Mouse (Mus musculus) embryonic facial prominence, embryonic 13.5 days (tissue): ENCODE measurements around the gene Baz1a. TPM values are rescaled to one million over a fixed set of nuclear protein-coding genes. Genes with fewer than 3 reads are reported as not detected.
"Not testable (repeated sequence)": the region's sequence is repeated elsewhere in the genome, so short reads cannot be mapped to it uniquely, and the experiment has no call there.

ENCODE experiments used
- ATAC-seq: fragments of 200-750 bp; cut with Nextera tagmentation; 2 replicates; pipeline ENCODE4 v1.8.0; 2017; ENCODE audit warnings: low read depth; ENCODE audit not compliant: insufficient number of reproducible peaks, insufficient read depth, low FRiP score, low TSS enrichment
- H3K27ac ChIP-seq: fragments of 300-500 bp; sonication (generic); 2 replicates; pipeline ENCODE4 v1.5.1; 2015; ENCODE audit warnings: moderate library complexity, mild to moderate bottlenecking, inconsistent platforms
- H3K27me3 ChIP-seq: fragments of 300-500 bp; sonication (generic); 2 replicates; pipeline ENCODE4 v1.6.1; 2015; ENCODE audit warnings: mild to moderate bottlenecking, inconsistent platforms
- H3K36me3 ChIP-seq: fragments of 300-500 bp; sonication (generic); 2 replicates; pipeline ENCODE4 v1.6.1; 2015; ENCODE audit warnings: mild to moderate bottlenecking, inconsistent platforms
- H3K4me1 ChIP-seq: fragments of 300-500 bp; sonication (generic); 2 replicates; pipeline ENCODE4 v1.6.1; 2015; ENCODE audit warnings: inconsistent platforms
- H3K4me2 ChIP-seq: fragments of 300-500 bp; sonication (generic); 2 replicates; pipeline ENCODE4 v1.6.1; 2015; ENCODE audit warnings: moderate library complexity, mild to moderate bottlenecking, inconsistent platforms
- H3K4me3 ChIP-seq: fragments of 300-500 bp; sonication (generic); 2 replicates; pipeline ENCODE4 v1.5.1; 2015; ENCODE audit warnings: mild to moderate bottlenecking, inconsistent platforms
- H3K9ac ChIP-seq: fragments of 300-500 bp; sonication (generic); 2 replicates; pipeline ENCODE4 v1.6.1; 2015; ENCODE audit warnings: mild to moderate bottlenecking, inconsistent platforms
- H3K9me3 ChIP-seq: fragments of 300-500 bp; sonication (generic); 2 replicates; pipeline ENCODE4 v1.6.1; 2016; ENCODE audit warnings: inconsistent platforms
- WGBS: fragments of 180-500 bp; shearing (Covaris S2); methylation state at CpG from one replicate; pipeline ENCODE4 v1.1.7; 2015; ENCODE audit warnings: mixed read lengths; 5-methylcytosine and 5-hydroxymethylcytosine counted together
- polyA plus RNA-seq: library from polyadenylated mRNA; unstranded; fragments of >200 nt; fragmentation: Nextera tagmentation; extraction: Ambion mirVana; gene quantifications from 2 replicates; pipeline ENCODE4 v1.2.1, GENCODE M21; 2015

The Baz1a gene
- polyA plus RNA-seq, 1 experiment from 2014 or later, result 31.2 TPM

GRCm38 (mm10) chr12:54959569-54959968 lies 54.6 kb downstream of the Baz1a start:
- no peak overlapping the region for H3K9ac ChIP-seq
- ATAC-seq, result no peak
- no peak overlapping the region for H3K4me2 ChIP-seq
- H3K36me3 ChIP-seq, result peaks cover 23% of the 10 kb centered on the region
- WGBS, result 73% methylated on average over 2 of the region's 2 CpGs
- no peak overlapping the region for H3K4me3 ChIP-seq
- H3K9me3 ChIP-seq, result no peaks in the 10 kb centered on the region
- H3K27me3 ChIP-seq, result no peaks in the 10 kb centered on the region
- no peak overlapping the region for H3K27ac ChIP-seq
- no peaks in the 10 kb centered on the region for H3K4me1 ChIP-seq

GRCm38 (mm10) chr12:54956974-54957373 lies 57.2 kb downstream of the Baz1a start:
- Histone ChIP-seq H3K9ac (no peak overlapping the region), H3K4me2 (no peak overlapping the region), H3K4me3 (no peak overlapping the region), H3K4me1 (no peaks in the 10 kb centered on the region), H3K9me3 (no peaks in the 10 kb centered on the region), H3K27ac (no peak overlapping the region), H3K36me3 (peaks cover 12% of the 10 kb centered on the region), H3K27me3 (no peaks in the 10 kb centered on the region)
- WGBS, result 89% methylated on average over 2 of the region's 2 CpGs
- ATAC-seq, result no peak

- Histone ChIP-seq H3K36me3 (peaks cover 11% of the 10 kb centered on the region), H3K27ac (no peak overlapping the region), H3K4me3 (no peak overlapping the region), H3K4me2 (no peak overlapping the region), H3K4me1 (no peaks in the 10 kb centered on the region), H3K27me3 (no peaks in the 10 kb centered on the region), H3K9ac (no peak overlapping the region), H3K9me3 (no peaks in the 10 kb centered on the region)
- ATAC-seq, result no peak
- 92% methylated on average over 4 of the region's 4 CpGs for WGBS
Measured at GRCm38 (mm10) chr12:54956457-54956856, 57.7 kb downstream of the Baz1a start.

GRCm38 (mm10) chr12:54946116-54946515 lies 68.0 kb downstream of the Baz1a start:
- no peak for ATAC-seq
- H3K4me3 ChIP-seq, result no peak overlapping the region
- H3K36me3 ChIP-seq, result peaks cover 13% of the 10 kb centered on the region
- H3K27me3 ChIP-seq, result no peaks in the 10 kb centered on the region
- WGBS, result 78% methylated on average over 6 of the region's 6 CpGs
- H3K27ac ChIP-seq, result no peak overlapping the region
- H3K9me3 ChIP-seq, result no peaks in the 10 kb centered on the region
- H3K4me1 ChIP-seq, result no peaks in the 10 kb centered on the region
- H3K9ac ChIP-seq, result no peak overlapping the region
- H3K4me2 ChIP-seq, result no peak overlapping the region

- WGBS, result 91% methylated on average over 6 of the region's 6 CpGs
- H3K4me1 ChIP-seq, H3K9ac ChIP-seq, H3K27ac ChIP-seq, ATAC-seq, H3K27me3 ChIP-seq, H3K4me2 ChIP-seq, H3K9me3 ChIP-seq, H3K4me3 ChIP-seq: not testable (repeated sequence)
- H3K36me3 ChIP-seq, result peaks cover 41% of the 10 kb centered on the region
Measured at GRCm38 (mm10) chr12:54942586-54943157, 71.5 kb downstream of the Baz1a start.

- not testable (repeated sequence) for ATAC-seq, H3K9ac ChIP-seq, H3K4me3 ChIP-seq, H3K4me1 ChIP-seq, H3K9me3 ChIP-seq, H3K27ac ChIP-seq, H3K4me2 ChIP-seq, H3K27me3 ChIP-seq
- 91% methylated on average over 5 of the region's 5 CpGs for WGBS
- H3K36me3 ChIP-seq, result peaks cover 54% of the 10 kb centered on the region
Measured at GRCm38 (mm10) chr12:54937581-54938343, 76.4 kb downstream of the Baz1a start.

- no peaks in the 10 kb centered on the region for H3K27me3 ChIP-seq
- WGBS, result 90% methylated on average over 3 of the region's 3 CpGs
- H3K4me1 ChIP-seq, result no peaks in the 10 kb centered on the region
- H3K27ac ChIP-seq, result no peak overlapping the region
- H3K4me3 ChIP-seq, result no peak overlapping the region
- no peak for ATAC-seq
- no peak overlapping the region for H3K4me2 ChIP-seq
- no peak overlapping the region for H3K9ac ChIP-seq
- H3K9me3 ChIP-seq, result no peaks in the 10 kb centered on the region
- peaks cover 78% of the 10 kb centered on the region for H3K36me3 ChIP-seq
Measured at GRCm38 (mm10) chr12:54910387-54910786, 103.8 kb downstream of the Baz1a start.

- H3K4me1 ChIP-seq, H3K27me3 ChIP-seq, H3K9me3 ChIP-seq, H3K4me2 ChIP-seq, H3K4me3 ChIP-seq, ATAC-seq, H3K27ac ChIP-seq, H3K9ac ChIP-seq: not testable (repeated sequence)
- H3K36me3 ChIP-seq, result peaks cover 16% of the 10 kb centered on the region
- 67% methylated on average over 2 of the region's 2 CpGs for WGBS
Measured at GRCm38 (mm10) chr12:54892559-54892958, 121.6 kb downstream of the Baz1a start.

- no peak overlapping the region for H3K9ac ChIP-seq
- no peak for ATAC-seq
- 97% methylated on average over 2 of the region's 2 CpGs for WGBS
Measured at GRCm38 (mm10) chr12:54890426-54890825, 123.7 kb downstream of the Baz1a start.

GRCm38 (mm10) chr12:54887580-54888127 lies 126.5 kb downstream of the Baz1a start:
- no peak overlapping the region for H3K4me3 ChIP-seq
- ATAC-seq, result no peak
- 62% methylated on average over 4 of the region's 4 CpGs for WGBS
- H3K9ac ChIP-seq, result no peak overlapping the region
- H3K9me3 ChIP-seq, result no peaks in the 10 kb centered on the region
- no peaks in the 10 kb centered on the region for H3K4me1 ChIP-seq
- no peaks in the 10 kb centered on the region for H3K36me3 ChIP-seq
- H3K4me2 ChIP-seq, result no peak overlapping the region
- no peak overlapping the region for H3K27ac ChIP-seq
- no peaks in the 10 kb centered on the region for H3K27me3 ChIP-seq

More at GRCm38 (mm10) chr12:54890426-54890825, 123.7 kb downstream of the Baz1a start:
- Histone ChIP-seq H3K4me3 (no peak overlapping the region), H3K9me3 (no peaks in the 10 kb centered on the region), H3K4me1 (no peaks in the 10 kb centered on the region), H3K4me2 (no peak overlapping the region), H3K27ac (no peak overlapping the region), H3K27me3 (no peaks in the 10 kb centered on the region), H3K36me3 (no peaks in the 10 kb centered on the region)

GRCm38 (mm10) chr12:54879630-54880029 lies 134.5 kb downstream of the Baz1a start:
- Histone ChIP-seq H3K27ac (no peak overlapping the region), H3K27me3 (no peaks in the 10 kb centered on the region), H3K4me3 (no peak overlapping the region), H3K9me3 (no peaks in the 10 kb centered on the region), H3K36me3 (no peaks in the 10 kb centered on the region), H3K9ac (no peak overlapping the region), H3K4me2 (no peak overlapping the region), H3K4me1 (no peaks in the 10 kb centered on the region)
- 13% methylated on average over 6 of the region's 6 CpGs for WGBS
- no peak for ATAC-seq

- ATAC-seq, result no peak
- 75% methylated on average over 5 of the region's 5 CpGs for WGBS
Measured at GRCm38 (mm10) chr12:54879211-54879610, 134.9 kb downstream of the Baz1a start.

More at GRCm38 (mm10) chr12:54879211-54879610, 134.9 kb downstream of the Baz1a start:
- Histone ChIP-seq H3K36me3 (no peaks in the 10 kb centered on the region), H3K4me3 (no peak overlapping the region), H3K9ac (no peak overlapping the region), H3K27ac (no peak overlapping the region), H3K4me2 (no peak overlapping the region), H3K27me3 (no peaks in the 10 kb centered on the region), H3K4me1 (no peaks in the 10 kb centered on the region), H3K9me3 (no peaks in the 10 kb centered on the region)
